Mouse (Mus musculus): ENCODE data around the gene Ahctf1. TPM values are rescaled to one million over a fixed set of nuclear protein-coding genes. Genes with fewer than 3 reads are reported as not detected.

Gene Ahctf1
- polyA plus RNA-seq, 1 experiment: 6.6 TPM

DNA sequence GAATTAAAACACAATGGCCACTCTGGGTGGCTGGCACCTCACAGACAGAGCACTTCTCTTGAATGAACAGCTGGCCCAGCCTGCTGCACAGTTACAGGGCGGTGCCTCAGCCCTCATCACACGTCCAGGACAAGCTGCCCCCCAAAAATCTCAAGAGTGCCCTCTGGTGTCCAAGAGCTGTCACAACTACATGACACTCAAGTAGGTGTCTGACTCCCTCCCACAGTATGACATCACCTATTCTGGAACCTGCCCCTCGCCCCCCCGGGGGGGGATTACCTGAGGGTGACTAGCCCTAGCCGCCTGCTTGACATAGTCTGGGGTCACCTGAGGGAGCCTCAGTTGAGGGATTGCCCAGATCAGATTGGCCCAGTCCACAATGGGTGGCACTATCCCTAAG lies 41.4 kb upstream of the Ahctf1 start:
- peak; percentile 35 to 78 (median 65) for TF ChIP-seq MYOG (IDR thresholded peaks at IDR 0.05; ENCODE audit: control insufficient read depth in 1 of 3, insufficient read depth in 1 of 3, insufficient read length in 2 of 3, low read depth in 2 of 3)
- TF ChIP-seq REST (IDR thresholded peaks at IDR 0.05; ENCODE audit: insufficient read depth, insufficient read length): no peak
- peak in 2 of 3 experiments; percentile 56 to 86 for TF ChIP-seq MYOD1 (IDR thresholded peaks at IDR 0.05; ENCODE audit: control insufficient read depth in 1 of 3, insufficient read length in 2 of 3, low read depth in 2 of 3)
- Histone ChIP-seq H3K36me3 (ENCODE audit: control insufficient read depth, insufficient read depth) (no peaks in the 10 kb centered on the region), H3K4me2 (ENCODE audit: low read depth) (no peak overlapping the region), H3K27me3 (ENCODE audit: control insufficient read depth, insufficient read depth, insufficient read length) (no peaks in the 10 kb centered on the region), H3K4me3 (no peak overlapping the region), H3ac (ENCODE audit: control insufficient read depth, insufficient read length) (no peak overlapping the region), H3K79me2 (ENCODE audit: control insufficient read depth, insufficient read depth) (no peaks in the 10 kb centered on the region)

DNA sequence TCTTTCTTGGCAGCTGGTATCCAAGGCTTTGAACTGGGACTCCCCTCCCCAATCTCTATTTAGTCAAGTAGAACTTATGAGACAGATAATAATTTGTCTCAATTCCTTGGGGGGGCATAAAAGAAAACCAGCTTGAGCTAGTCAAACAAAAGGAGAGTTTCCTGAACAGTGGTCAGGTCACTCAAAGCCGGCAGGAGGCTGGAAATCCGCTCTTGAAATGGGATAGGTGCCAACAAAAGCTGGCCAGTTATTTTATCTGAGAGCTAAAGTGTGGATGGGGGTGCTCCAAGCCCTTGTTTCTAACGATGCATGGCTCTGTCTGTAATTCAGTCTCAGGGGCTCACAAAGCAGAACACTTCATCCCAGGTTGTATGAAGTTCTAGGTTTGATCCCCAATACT lies 40.5 kb upstream of the Ahctf1 start:
- Histone ChIP-seq H3K36me3 (ENCODE audit: control insufficient read depth, insufficient read depth) (no peaks in the 10 kb centered on the region), H3K79me2 (ENCODE audit: control insufficient read depth, insufficient read depth) (no peaks in the 10 kb centered on the region), H3ac (ENCODE audit: control insufficient read depth, insufficient read length) (no peak overlapping the region), H3K4me3 (no peak overlapping the region), H3K27me3 (ENCODE audit: control insufficient read depth, insufficient read depth, insufficient read length) (no peaks in the 10 kb centered on the region), H3K4me2 (ENCODE audit: low read depth) (no peak overlapping the region)
- TF ChIP-seq TCF3 (IDR thresholded peaks at IDR 0.05; ENCODE audit: insufficient read length, low read depth) (no peak), MYOG (IDR thresholded peaks at IDR 0.05; ENCODE audit: control insufficient read depth in 1 of 3, insufficient read depth in 1 of 3, insufficient read length in 2 of 3, low read depth in 2 of 3) (no peak), REST (IDR thresholded peaks at IDR 0.05; ENCODE audit: insufficient read depth, insufficient read length) (no peak), USF1 (IDR thresholded peaks at IDR 0.05; ENCODE audit: low read depth) (no peak), E2F4 (IDR thresholded peaks at IDR 0.05; ENCODE audit: insufficient read depth) (no peak), POLR2AphosphoS2 (IDR thresholded peaks at IDR 0.05; ENCODE audit: insufficient read length, low read depth) (no peak), SRF (IDR thresholded peaks at IDR 0.05; ENCODE audit: control insufficient read depth, insufficient read length, low read depth) (no peak), MAX (IDR thresholded peaks at IDR 0.05; ENCODE audit: low read depth) (no peak), TCF12 (IDR thresholded peaks at IDR 0.05; ENCODE audit: insufficient read depth, poor library complexity, severe bottlenecking) (no peak), CEBPB (IDR thresholded peaks at IDR 0.05; ENCODE audit: insufficient read depth, poor library complexity, severe bottlenecking) (no peak), MYOD1 (IDR thresholded peaks at IDR 0.05; ENCODE audit: control insufficient read depth in 1 of 3, insufficient read length in 2 of 3, low read depth in 2 of 3) (no peak), POLR2A (IDR thresholded peaks at IDR 0.05; ENCODE audit: insufficient read length, low read depth) (no peak)

DNA sequence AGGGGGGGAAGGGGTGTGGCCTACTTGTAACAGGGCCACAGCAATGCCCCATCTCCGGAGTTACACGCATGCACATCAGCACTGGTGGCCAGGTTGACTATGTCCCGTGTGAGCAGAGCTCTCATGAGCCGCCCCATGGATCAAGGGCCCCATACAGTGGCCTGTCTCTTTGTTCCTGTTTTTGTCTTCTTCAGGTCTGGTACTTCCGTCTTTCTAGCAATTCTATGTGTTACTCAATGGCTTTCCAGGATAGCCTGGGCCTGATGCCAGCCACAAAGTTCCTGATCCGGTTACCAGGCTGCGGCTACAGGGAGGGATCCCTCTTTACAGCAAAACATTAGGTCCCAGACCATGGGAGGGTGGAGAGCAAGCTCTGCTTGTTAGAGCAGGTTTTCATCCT lies 39.1 kb upstream of the Ahctf1 start:
- H3K27me3 ChIP-seq (ENCODE audit: control insufficient read depth, insufficient read depth, insufficient read length): no peaks in the 10 kb centered on the region
- no peak for TF ChIP-seq TCF3 (IDR thresholded peaks at IDR 0.05; ENCODE audit: insufficient read length, low read depth)
- no peak for TF ChIP-seq TCF12 (IDR thresholded peaks at IDR 0.05; ENCODE audit: insufficient read depth, poor library complexity, severe bottlenecking)
- no peaks in the 10 kb centered on the region for H3K79me2 ChIP-seq (ENCODE audit: control insufficient read depth, insufficient read depth)
- no peaks in the 10 kb centered on the region for H3K36me3 ChIP-seq (ENCODE audit: control insufficient read depth, insufficient read depth)
- H3K4me3 ChIP-seq: no peak overlapping the region
- H3K4me2 ChIP-seq (ENCODE audit: low read depth): no peak overlapping the region
- no peak overlapping the region for H3ac ChIP-seq (ENCODE audit: control insufficient read depth, insufficient read length)

DNA sequence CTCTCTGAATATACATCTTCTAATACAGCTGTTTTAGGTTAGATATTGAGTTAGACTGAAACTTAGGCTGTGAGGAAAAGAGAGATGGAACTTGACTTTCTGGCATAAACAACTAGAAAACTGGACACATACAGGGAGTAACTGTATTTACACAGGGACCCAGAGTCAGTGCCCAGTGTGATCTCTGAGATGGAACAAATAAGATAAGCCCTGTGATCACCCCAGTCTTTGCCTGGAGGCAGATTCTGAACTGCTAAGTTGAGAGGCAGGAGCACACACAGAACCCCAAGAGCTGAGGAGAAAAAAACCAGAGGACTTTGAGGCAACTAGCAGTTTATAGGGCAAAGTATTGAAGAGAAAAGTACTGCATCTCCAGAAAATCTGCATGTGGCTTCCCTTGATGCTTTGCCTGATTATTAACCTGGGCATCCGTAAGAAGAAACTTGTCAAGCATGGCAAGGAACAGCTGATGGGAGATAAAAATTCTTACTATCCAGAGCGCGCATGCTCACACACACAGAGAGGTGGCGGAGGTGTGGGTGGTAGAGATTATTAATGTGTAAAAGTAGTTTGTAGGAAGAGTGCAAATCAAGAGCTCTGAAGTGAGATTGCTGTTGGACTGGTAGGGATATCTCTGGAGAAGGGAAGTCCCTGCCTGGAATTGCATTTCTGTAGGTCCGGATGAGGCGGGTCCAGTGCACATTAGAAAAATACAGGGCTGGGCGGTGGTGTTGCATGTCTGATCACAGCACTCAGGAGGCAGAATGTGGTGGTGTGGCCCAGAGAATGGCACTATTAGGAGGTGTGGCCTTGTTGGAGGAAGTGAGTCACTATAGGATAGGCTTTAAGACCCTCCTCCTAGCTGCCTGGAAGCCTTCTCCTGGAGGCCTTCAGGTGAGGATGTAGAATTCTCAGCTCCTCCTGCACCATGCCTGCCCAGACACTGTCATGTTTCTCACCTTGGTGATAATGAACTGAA lies 33.2 kb upstream of the Ahctf1 start:
- Histone ChIP-seq H3K36me3 (ENCODE audit: control insufficient read depth, insufficient read depth) (no peaks in the 10 kb centered on the region), H3K27me3 (ENCODE audit: control insufficient read depth, insufficient read depth, insufficient read length) (no peaks in the 10 kb centered on the region), H3K79me2 (ENCODE audit: control insufficient read depth, insufficient read depth) (no peaks in the 10 kb centered on the region), H3K4me3 (no peak overlapping the region), H3ac (ENCODE audit: control insufficient read depth, insufficient read length) (no peak overlapping the region), H3K4me2 (ENCODE audit: low read depth) (no peak overlapping the region)
- TF ChIP-seq SRF (IDR thresholded peaks at IDR 0.05; ENCODE audit: control insufficient read depth, insufficient read length, low read depth) (no peak), CEBPB (IDR thresholded peaks at IDR 0.05; ENCODE audit: insufficient read depth, poor library complexity, severe bottlenecking) (no peak), REST (IDR thresholded peaks at IDR 0.05; ENCODE audit: insufficient read depth, insufficient read length) (no peak), MYOG (IDR thresholded peaks at IDR 0.05; ENCODE audit: control insufficient read depth in 1 of 3, insufficient read depth in 1 of 3, insufficient read length in 2 of 3, low read depth in 2 of 3) (no peak), USF1 (IDR thresholded peaks at IDR 0.05; ENCODE audit: low read depth) (no peak), POLR2AphosphoS2 (IDR thresholded peaks at IDR 0.05; ENCODE audit: insufficient read length, low read depth) (no peak), E2F4 (IDR thresholded peaks at IDR 0.05; ENCODE audit: insufficient read depth) (no peak), TCF12 (IDR thresholded peaks at IDR 0.05; ENCODE audit: insufficient read depth, poor library complexity, severe bottlenecking) (no peak), MYOD1 (IDR thresholded peaks at IDR 0.05; ENCODE audit: control insufficient read depth in 1 of 3, insufficient read length in 2 of 3, low read depth in 2 of 3) (no peak), MAX (IDR thresholded peaks at IDR 0.05; ENCODE audit: low read depth) (no peak), POLR2A (IDR thresholded peaks at IDR 0.05; ENCODE audit: insufficient read length, low read depth) (no peak), TCF3 (IDR thresholded peaks at IDR 0.05; ENCODE audit: insufficient read length, low read depth) (no peak)

Measured in myocyte (in vitro differentiated cells).